Mouse (Mus musculus) embryonic fibroblast, embryonic 13.5 days (primary cell): ENCODE data around the gene Col4a3bp.

ENCODE experiments used
- CTCF ChIP-seq: IDR thresholded peaks from 2 replicates; pipeline ENCODE4 v1.5.1; 2011; ENCODE audit warnings: mild to moderate bottlenecking, control low read depth, low read length, moderate library complexity, borderline replicate concordance; ENCODE audit not compliant: insufficient read depth
- POLR2A ChIP-seq: IDR thresholded peaks from 2 replicates; pipeline ENCODE4 v1.6.1; 2011; ENCODE audit warnings: low read depth, mild to moderate bottlenecking, control low read depth, low read length, moderate library complexity

- TF ChIP-seq CTCF: no peak
- no peak for TF ChIP-seq POLR2A
Measured at GRCm38 (mm10) chr13:96521294-96521693, 21.1 kb upstream of the Col4a3bp start.
